Mouse (Mus musculus): ENCODE data around the gene Piezo1.

The Piezo1 gene

DNA sequence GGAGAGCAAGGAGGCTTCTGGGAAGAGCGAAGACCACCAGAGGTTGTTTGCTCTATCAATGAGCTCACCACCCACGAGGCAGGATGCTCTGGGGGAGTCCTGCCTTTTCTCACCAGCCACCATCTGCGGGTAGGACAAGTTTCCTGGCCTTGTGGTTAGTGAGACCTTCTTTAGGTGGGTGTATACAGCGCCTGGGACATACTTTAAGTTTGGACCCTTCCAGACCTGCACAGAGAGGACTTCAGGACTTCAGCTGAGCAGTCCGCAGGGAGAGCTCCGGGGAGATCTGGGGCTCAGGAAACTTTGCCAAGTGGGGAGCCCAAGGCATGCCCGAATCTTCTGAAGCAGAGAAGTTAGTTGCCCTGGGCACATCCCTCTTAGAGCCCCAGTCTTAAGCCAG is 91.1 kb downstream of the Piezo1 start:
- DNase-seq (ENCODE audit: low spot score in 2 of 2), result no peak

DNA sequence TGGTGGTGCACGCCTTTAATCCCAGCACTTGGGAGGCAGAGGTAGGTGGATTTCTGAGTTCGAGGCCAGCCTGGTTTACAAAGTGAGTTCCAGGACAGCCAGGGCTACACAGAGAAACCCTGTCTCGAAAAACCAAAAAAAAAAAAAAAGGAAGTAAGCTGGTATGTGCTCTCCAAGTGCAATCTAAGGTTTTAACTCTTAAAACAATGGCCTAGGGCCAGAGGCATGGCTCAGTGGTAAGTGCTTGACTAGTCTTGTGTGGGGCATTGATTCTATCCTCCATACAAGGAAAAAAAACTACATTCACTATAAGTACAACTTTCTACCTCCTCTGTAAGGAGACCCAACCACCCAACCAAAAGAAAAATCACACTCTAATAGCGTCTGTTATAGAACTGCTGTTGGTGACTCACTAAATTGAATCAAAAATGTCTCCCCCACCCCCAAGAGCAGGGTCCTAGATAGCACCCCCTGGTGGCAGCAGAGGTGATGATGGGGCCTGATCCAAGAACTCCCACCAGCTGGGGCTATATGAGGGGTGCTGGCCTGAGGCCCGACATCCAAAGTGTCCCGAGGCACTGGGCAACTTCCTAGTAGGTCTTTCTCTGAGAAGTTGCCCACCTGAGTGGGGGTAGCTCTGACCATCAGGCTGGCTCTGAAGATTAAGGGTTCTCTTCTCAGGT is 91.8 kb downstream of the Piezo1 start:
- peak in 1 of 2 experiments; percentile 63 for DNase-seq (ENCODE audit: low spot score in 2 of 2)

DNA sequence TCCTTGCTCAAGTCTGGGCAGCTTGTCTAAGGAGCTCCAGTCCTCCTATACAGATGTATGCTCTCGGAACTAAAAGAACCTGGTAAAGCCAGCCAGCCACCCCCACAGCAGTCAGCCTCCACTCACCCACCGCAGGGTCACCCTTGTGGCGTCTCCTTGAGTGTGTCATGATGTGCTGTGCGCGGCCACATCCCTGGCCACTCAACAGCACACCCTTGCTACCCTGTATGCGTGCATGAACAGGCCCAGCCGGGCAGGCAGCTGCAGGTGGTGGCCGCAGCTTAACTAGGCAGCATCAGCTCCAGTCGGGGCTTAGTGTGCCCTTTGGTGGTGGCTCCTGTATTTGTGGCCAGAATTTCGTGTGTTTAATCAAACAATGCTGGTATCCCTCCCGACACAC is 94.0 kb downstream of the Piezo1 start:
- DNase-seq (ENCODE audit: low spot score in 2 of 2), result no peak

DNA sequence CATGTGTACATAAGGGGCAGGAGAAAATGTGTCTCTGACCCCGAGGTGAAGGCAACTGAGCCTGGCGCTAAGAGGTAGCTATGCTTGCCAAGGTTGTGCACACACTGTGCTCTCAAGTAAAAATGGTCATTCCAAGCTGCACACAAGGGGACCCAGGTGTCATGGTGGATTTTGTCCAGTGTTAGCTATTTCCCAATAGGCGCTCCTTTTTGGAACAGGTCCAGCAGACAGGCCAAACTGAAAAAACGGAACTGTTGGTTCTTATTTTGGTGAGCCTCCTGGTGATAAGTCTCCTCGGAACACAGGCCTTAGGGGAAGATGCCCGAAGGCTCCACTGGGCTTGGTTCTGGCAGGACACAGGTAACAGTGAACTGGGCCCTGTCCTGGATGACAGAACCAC is 96.7 kb downstream of the Piezo1 start:
- DNase-seq (ENCODE audit: low spot score in 2 of 2), result no peak

DNA sequence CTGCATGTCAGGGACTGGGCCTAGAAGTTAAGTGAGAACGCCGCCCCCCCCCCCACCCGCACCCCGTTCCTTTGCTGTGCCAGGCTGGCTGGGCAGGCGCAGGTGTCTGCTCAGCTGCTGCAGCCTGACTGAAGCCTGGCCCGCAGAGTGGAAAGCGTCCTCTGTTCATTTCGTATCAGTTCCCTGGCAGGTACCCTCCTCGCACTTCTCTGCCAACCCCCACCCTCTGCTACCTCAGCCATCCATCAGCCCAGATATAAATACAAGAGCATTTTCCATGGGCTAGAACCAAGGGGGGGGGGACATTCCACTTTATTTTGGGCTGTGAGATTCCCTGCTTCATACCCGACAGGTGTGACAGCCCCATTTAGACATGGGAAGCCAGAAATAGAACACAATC is 99.0 kb downstream of the Piezo1 start:
- no peak for DNase-seq (ENCODE audit: low spot score in 2 of 2)

DNA sequence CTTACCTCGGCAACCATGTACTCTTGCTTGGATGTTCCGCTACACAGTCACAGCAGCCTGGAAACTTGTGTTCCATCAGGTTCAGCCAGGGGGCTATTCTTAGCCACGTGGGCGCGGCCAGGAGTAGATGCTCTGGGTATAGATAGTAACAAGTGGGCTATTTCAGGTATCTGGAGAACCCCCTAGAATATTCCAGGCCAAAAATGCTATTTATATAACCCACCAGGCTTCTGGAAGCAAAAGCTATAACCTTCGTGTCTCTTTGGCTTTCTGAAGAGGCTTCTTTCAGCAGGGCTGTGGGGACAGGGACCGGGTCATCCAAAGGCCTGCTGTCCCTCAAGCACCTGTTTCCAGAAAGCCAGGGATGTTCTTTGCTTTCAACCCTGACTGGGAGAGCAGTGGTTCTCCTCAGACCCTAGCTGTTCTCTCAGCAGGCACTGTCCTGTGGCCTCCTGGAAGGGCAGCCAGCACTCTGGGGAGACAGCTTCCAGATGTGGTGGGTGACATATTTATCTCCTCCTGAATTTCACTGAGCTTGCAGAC is 99.9 kb downstream of the Piezo1 start:
- no peak for DNase-seq (ENCODE audit: low spot score in 2 of 2)

DNA sequence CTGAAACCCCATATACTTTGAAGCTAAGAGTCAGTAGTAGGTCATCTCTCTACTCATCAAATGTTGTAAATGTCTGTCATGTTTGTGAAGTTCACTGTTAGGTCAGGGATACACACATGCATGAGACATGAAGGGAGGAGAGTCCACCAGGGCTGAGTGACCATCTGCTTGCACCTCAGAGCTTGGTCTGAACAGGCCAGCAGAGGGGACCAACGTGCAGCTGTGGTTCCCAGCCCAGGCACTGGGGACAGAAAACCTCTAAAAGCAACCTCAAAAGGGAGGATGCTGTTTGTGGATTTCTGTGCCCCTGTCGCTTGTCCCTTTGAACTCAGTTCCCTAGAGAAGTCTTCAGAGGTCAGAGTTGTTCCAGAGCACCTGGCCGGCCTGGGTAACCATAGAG is 105.9 kb downstream of the Piezo1 start:
- no peak for DNase-seq (ENCODE audit: low spot score in 2 of 2)

DNA sequence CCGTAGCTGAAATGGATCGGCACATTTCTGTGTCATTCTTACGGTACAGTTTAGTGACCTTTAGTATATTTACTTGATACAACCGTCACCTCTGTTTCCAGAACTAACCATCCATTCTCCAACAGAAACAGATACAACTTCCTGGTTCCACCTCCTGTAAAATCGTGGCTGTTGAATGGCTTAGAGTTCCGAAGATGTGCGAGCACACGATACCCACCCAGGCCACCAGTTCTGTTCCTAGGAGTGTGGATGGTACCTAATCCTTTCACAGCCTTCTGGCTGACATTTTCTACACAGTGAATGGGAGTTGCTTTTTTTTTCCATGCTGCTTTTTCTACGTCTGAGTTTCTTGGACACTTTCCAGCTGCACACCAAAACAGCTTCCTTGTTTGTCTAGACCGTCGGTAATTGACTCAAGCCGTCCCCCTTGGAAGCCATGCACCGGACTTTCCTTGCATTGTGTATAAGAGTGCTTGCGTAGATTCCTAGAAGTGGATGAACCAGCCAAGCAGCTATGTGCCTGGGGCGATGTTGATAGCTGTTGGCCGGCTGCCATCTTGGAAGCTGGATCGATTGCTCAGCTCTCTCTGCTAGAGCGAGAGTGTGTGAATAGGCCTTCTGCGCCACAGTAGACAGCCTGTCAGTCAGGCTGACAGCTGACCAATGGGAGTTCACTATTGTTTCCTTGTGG is 106.9 kb downstream of the Piezo1 start:
- DNase-seq (ENCODE audit: low spot score in 2 of 2), result peak; percentile 77 to 89

DNA sequence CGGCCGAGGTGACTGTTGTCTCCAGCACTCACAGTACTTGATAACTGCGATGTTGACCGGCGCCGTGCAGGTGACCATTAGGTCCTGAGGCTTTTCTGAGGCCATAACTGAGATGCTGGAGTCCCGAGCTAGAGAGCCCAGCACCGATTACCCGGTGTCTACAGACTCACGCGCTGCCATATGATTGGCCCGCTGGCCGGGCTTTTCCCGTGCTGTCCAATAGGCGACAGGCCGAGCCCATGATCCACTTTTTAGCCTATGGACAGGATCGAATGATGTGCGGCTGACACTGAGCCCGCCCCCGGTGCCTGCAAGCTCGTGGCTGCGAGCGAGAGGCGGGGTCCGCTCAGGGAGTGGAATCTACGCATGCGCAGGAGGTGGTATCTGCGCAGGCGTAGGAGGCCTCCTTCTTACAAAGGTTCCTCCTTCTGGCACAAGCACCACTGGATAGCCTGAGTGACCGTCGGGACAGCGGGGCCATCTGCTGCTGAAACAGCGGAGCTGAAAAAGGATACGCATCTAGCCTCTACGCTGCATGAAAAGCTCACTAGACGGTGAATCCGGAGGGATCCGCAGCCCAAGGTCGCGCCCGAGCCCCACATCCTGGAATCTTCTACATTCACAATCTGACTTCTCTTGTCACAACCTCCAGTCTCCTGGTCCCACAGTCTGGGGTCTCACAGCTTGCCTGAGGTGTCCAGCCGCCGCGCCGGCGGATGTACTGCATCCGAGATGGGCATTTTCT is 107.7 kb downstream of the Piezo1 start, which contains the start of gene Mvd:
Gene Mvd, minus strand, starts transcription at position 161 of the 745 bp plus-strand sequence.
- peak; percentile 91 to 97 for DNase-seq (ENCODE audit: low spot score in 2 of 2)

DNA sequence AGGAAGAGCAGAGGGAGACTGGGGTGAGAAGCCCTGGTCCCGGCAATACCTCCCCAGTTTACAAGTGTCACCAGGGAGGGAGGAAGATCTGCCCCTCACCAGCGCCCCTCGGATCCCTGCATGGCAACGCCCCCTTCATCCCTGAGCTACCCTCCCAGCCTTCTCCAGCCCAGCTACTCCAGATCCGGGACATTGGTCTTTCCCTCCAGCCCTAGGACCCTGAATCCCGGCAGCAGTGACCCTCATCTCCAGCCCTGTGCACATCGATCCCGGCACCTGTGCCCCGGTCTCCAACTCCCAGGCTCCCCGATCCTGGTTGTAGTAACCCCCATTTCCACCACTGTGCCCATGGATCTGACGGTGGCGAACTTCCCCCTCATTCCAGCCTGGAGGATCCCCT is 108.3 kb downstream of the Piezo1 start:
- no peak for DNase-seq (ENCODE audit: low spot score in 2 of 2)

DNA sequence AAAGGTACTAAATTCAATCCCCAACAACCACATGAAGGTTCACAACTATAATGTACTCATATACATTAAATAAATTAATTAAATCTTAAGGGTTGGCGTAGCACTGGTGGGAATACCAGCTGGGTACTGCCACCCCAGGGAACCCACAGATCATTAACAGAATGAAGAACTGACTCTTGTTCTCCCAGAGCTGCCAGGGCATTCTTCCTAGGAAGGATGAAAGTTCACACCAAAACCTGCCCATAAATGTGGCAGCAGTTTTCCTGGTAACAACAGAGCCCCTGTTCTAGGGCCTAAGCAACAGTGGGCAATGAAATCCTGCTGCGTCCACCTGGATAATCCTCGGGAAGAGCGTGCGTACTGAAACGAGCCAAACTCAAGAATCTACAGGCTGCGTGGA is 108.8 kb downstream of the Piezo1 start:
- no peak for DNase-seq (ENCODE audit: low spot score in 2 of 2)

DNA sequence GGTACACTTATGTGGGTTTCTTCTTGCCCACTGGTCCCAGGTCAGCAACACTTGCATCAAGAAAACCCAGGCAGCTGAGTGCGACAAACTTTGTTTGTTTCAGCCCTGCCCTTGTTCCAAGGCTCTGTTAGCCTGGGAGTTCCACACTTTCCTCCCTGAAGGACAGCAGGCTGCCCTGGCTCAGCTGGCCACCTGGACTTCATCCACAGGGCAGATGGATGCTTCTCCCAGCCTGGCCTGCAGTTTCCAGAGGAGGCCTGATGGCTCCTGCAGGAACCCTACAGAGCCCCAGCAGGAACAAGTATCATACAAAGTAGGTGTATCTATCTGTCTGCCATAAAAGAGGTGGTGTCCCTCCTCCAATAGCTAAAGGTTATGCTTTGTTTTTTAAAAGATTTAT is 109.8 kb downstream of the Piezo1 start:
- DNase-seq (ENCODE audit: low spot score in 2 of 2), result no peak

DNA sequence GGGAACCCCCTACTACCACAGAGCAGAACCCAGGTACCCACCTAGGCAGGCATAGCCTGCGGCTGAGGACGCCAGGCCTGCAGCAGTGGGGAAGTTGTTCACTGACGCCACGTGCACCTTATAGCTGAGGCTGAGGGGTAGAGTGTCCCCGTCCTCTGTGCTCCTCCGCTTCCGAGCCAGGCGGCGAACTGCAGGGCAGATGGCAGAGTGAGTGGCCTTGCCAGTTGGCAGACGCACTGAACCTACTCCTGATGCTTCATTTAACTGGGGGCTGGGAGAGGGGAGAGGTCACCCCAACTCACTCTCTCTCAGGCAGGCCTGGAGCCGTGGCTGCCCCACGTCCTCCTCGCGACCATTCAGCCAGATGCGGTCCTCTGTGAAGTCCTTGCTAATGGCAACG is 111.8 kb downstream of the Piezo1 start:
- no peak for DNase-seq (ENCODE audit: low spot score in 2 of 2)

DNA sequence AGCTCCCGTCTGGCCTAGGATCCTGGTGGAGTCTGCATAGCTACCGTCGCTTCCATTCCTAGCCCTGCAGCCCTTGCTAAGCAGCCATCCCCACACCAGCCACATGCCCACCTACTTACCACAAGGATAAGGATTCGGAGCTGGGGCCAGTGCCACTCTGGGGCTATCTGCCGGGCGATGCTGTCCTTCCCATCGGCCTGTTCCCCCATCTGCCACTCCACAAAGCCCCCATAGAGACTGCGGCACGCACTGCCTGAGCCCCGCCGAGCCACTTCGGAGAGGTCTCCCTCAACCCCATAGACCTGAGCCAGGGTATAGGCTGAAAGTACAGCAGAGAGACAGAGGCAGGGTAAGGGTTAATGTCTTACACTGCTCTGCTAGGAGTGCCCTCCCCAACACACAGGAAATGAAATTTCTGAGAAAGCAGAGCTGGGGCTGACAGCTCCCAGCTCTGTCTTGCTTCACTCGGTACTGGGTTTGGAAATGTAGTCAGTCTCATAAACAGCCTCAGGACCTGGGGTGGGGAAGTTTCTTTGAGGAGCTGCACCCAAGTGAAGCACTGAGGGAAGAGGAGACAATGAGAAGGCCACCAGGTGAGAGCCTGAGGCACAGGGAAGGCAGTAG is 113.3 kb downstream of the Piezo1 start:
- DNase-seq (ENCODE audit: low spot score in 2 of 2), result no peak

DNA sequence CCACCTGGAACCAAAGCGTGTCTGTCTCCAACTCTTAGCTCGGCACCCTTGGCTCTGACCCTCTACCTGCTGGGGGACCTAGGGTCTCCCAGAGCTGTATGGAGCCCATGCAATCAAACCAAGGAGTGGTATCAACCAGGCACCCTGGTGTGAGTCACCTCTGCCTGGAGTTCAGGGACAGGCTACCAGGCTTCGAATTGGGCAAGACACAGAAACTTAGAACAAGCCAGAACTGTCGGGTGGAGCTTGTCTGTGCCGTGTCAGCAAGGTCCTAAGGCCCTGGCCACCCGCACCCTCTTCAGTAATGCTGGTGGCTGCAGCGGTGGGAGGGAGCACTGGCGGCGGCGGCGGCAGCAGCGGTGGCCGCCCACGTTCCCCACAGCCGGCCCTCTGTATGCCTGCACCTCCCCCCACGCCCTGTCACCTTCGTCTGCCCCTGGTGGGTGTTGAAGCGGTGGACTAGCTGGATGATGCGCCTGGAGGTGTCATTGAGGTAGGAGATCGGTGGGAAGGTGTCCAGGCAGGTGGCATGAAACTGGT is 114.5 kb downstream of the Piezo1 start:
- no peak for DNase-seq (ENCODE audit: low spot score in 2 of 2)

DNA sequence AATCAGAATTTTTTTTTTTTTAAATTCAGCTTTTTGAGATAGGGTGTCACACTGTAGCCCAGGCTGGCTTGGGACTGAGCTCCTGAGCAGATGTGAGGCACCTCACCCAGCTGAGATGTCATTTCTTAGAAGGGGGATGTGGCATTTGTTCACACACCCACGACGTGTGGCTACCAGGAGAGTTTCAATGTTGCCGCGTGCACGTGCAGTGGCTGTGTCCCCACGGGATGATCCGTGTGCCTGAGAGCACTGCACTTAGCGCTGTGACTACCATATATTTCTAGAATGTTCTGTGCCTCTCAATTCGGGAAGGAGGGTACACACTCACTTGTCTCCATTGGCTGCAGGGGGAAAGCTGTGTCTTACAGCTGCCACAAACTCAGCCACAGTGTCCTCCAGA is 115.0 kb downstream of the Piezo1 start:
- DNase-seq (ENCODE audit: low spot score in 2 of 2), result no peak

DNA sequence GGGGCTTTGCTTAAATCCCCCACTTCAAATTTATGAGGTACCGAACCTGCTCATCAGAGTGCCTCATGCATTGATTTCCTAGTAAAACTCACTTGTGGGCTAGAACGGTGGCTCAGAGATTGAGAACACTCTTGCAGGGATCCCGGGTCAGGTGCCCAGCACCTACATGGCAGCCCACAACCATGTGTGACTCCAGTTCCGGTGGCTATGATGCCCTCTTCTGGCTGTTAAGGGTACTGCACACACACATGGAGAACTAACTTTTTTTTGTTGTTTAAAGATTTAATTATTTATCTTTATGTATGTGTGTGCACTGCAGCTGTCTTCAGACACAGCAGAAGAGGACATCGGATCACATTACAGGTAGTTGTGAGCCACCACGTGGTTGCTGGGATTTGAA is 115.8 kb downstream of the Piezo1 start:
- DNase-seq (ENCODE audit: low spot score in 2 of 2), result peak in 1 of 2 experiments; percentile 38

DNA sequence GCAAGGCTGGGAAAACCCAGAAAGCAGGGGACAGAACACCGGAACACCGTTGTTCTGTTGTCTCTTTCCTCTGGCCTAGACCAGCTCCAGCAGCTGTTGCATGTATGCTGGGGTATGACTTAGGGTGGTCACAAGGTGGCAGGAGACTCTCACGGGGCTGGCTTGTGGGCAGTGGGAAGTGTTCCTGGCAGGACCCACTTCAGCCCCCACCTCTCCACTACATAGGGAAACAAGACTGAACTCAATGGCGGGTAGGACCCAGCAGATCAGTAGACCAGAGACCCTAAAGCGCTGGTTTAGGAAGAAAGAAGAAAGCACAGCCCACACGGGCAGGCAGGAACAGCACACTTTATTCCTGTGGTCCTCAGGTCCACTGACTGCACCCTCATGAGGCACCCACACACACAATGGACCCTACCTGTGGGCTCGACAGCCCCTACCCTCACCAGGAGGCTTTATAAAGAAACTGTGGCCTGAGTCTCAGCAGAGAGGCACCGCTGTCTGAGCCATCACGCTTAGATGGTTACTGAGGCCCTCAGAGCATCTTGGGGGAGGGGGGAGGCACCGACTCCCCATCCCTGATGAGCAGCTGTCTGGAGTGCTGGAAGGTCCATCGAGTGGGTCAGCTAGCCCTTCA is 117.7 kb downstream of the Piezo1 start:
- peak in 1 of 2 experiments; percentile 68 for DNase-seq (ENCODE audit: low spot score in 2 of 2)

DNA sequence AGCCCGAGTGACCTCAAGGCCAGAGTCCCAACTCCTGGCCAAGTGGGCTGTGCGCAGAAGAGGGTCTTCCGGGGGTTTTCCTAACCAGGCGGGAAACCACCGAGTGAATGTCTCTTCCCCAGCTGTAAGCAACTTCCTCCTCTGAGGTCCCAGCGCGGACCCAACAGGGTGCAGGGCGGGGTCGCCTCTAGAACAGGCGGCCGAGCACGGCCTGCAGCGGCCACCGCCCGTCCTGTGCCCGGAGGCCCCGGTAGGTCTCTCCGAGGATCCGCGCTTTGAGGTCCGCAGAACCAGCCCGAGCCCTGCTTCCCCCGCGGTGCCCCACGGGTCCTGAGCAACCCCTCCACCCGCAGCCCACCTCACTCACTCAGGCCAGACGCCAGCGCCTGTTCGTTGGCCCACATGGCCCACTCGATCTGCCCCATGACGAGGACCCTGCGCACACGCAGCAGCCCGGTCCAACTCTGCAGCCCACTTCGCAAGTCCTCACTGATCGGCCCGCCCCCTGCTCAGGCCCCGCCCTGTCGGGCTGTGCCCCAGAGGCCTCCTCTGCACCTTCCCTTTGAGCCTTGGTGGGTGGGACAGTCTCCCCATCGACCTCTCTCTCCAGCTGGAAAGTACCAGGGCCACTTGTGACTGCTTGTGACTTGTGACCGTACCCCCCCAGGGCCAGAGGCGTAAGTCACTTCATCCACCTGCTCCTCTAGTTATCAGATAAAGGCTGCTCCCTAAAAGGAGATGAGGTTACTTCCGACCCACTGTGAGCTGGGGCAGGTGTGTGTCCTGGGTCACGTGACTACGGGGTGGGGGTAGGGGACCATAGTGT is 118.5 kb downstream of the Piezo1 start, which contains the start of gene Cyba:
Gene Cyba, minus strand, starts transcription at position 488 of the 826 bp plus-strand sequence.
- peak; percentile 60 to 85 for DNase-seq (ENCODE audit: low spot score in 2 of 2)
